Mouse (Mus musculus): ENCODE measurements around the gene Hormad2.

- TF ChIP-seq CTCF (IDR thresholded peaks at IDR 0.05; ENCODE audit: low read depth) (no peak), EP300 (optimal IDR thresholded peaks at IDR 0.05) (no peak)
Observed at GRCm38 (mm10) chr11:4438211-4438610, 2.7 kb downstream of the Hormad2 start.

All from stomach, postnatal 0 days (tissue).